Mouse (Mus musculus): ENCODE measurements at regions not wholly inside any gene's neighbourhood (a gene's known extent, or its start where the extent isn't known, plus 50 kb on each side); places are given as distances from the start of the nearest gene placed in this dataset.

DNA sequence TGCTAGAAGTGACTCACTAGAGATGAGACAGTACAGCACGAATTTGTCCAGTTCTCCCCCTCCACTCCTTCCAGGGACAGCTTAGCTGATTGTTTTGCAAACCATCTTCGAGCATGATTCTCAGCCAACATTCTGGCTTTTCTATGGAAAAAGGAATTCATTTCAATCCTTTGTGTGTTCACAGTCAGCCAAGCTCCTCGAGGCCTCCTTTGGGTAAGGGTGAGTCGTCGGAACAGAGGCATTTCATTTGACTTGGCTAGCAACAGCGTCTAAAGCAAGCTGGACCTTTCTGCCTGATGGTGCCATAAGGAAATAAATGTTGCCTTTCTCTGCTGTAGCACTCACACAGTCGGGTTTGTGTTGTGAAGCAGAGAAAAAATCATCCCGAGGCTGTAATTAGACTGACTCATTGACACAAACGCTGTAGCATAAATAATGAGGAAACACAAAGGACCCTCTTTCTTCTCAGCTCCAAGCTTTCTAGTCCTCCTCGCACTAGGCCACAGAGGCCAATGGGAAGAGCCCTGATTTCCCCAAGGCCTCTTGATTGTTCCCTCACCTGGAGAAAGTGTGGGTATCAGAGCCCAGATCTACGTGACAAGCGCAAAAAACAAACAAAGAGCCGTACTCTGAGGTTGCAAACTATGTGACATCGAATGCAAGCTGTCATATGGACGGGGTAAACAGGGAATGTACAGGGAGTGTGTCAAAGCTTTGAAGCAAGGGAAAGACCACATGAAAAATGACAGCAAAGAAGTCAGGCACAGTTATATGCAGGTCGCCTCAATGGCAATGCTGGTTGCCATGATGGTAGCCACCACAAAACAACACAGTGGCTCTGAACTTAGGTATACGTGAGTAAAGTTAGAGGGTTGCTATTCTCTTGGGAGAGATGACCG, 232.3 kb downstream of the Rnd3 start:
- DNase-seq = no peak

DNA sequence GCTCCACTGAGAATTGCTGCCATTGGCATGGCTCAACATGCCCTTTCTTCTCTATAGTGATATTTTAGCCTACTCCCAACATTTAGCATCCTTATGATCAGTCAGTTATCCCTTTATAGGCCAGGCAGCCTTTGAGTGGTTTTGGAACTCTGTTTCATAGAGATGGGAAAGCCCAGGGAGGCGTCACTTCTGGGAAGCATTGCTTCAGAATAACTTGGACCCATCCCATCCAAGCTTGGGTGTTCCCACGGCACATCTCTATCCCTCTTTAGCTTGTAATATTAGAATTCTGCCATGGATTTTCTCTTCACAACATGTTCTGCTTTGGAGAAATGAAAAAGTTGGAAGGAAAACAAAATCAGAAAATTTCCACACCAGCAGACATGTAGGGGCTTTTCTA, 233.8 kb downstream of the Rnd3 start:
- DNase-seq = no peak

GRCm38 (mm10) chr2:50914176-50914575, 234.7 kb downstream of the Rnd3 start:
- no peak for DNase-seq

GRCm38 (mm10) chr2:50908762-50909161, 240.1 kb downstream of the Rnd3 start:
- peak; percentile 17 for DNase-seq

DNA sequence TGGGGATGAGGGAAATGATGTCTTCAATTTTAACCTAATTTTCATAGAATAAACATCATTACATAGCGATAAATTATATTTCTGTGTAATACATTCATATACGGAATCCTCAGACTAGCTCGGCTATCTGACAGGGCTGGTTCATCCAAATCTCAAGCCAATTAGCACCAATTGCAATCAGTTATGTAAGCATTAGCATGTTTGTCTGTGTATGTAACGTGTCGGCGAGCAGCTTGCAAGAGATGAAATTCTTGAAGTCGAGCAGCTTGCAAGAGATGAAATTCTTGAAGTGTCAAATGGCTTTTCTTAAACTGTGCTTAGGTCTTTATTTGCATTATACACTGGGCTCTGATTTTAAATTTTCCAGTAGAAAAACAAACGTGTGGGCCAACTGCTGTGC, 246.2 kb downstream of the Rnd3 start:
- DNase-seq = no peak

GRCm38 (mm10) chr2:50902220-50902619, 246.7 kb downstream of the Rnd3 start:
- DNase-seq = no peak

DNA sequence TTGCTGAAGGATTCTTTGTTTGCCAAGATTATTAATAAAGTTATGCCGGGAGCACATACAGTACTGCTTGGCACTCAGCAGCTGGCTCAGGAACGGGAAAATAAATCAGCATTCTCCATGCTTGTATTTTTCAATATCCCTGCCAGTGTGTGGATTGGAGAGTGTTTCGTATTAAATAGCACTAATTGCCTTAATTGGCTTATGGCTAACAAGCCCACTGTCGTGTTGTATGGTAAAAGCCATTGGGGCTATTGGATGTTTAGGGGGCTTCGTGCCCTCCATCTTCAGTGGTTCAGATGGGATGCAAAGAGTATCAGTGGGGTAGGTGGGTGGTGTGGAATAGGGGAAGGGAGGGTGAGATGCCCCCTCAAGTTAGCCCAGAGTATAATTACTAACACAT, 259.9 kb downstream of the Rnd3 start:
- DNase-seq = no peak

- peak; percentile 19 for DNase-seq
These were observed 261.0 kb downstream of the Rnd3 start for GRCm38 (mm10) chr2:50887954-50888353.

GRCm38 (mm10) chr2:50885924-50886315, 263.0 kb downstream of the Rnd3 start:
- DNase-seq = no peak

- no peak for DNase-seq
These were observed 263.5 kb downstream of the Rnd3 start for GRCm38 (mm10) chr2:50885280-50885923.

DNA sequence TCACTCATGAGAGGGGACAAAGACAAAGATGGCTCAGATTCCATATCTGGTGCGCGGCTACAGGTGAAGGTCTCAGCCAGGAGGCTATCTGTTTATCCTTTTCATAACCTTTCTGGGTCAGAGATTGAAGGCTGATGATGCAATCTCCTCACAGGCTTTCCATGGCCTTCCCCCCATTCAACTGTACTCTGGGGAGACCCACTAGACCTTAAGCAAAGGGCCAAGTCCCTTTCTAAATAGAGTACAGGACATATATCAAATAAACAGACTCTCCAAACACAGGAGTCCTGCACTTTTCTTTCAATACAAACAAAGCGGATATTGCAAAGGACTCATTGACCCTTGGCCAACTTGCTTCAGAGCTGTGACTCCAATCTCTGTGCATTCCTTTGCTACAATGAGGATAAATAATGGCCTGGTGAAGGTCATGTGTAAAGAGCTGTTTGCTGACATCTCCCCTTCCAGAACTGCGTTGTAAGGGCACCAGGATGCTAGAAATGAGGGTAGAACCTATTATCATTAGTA, 267.3 kb downstream of the Rnd3 start:
- peak; percentile 26 for DNase-seq

DNA sequence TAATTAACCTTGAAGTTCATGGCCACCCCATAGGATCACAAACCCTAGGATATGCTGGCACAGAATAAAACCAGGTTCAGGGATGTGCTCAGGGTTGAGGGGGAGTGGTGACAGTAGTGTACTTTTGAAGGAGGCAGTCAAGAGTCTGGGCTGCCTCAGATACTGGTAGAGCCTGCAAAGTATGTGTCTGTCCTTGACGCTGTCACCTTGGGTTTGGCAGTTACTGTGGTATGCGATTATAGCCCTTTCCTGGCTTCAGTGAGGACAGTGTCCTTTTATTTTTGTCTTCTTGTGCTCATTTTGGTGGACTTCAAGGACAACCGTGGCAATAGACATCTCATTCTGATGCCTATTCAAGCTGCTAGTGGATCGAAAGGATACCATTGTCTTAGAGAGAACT, 268.1 kb downstream of the Rnd3 start:
- no peak for DNase-seq

GRCm38 (mm10) chr2:50877716-50878115, 271.2 kb downstream of the Rnd3 start:
- DNase-seq = peak; percentile 92

- DNase-seq = no peak
These were observed 273.8 kb downstream of the Rnd3 start for GRCm38 (mm10) chr2:50875072-50875471.

DNA sequence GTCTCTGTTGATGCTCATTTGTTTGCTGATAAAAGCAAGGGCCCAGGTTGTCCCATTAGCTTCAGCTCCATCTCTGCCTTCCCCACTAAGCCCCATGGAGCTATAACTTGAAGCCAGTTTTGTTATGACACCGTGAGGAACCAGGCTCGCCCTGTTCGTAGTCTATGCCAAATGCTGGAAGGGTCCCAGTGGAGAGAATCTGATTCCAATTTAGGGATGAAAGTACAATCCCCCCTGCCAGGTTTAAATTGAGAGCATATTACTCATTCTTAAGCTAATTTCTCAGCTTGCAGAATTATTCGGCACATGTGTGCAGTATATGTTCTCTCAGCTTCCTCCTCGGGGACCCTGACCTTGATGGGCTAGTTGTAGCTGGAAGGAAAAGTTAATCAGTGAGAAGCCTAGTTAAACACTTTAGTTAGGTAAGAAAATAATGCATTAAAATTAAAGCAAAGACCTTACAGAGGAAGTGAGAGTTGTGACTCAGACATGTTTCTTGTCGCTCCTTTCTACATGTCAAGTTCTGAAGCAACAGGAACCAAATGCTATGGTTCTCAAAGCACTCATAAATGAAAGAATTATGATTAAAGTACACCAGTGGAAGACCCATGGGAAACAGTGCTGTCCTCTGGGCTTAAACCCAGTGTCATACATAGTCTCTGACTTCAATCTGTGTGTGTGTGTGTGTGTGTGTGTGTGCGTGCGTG, 295.2 kb downstream of the Rnd3 start:
- no peak for DNase-seq

- DNase-seq = no peak
These were observed 296.4 kb downstream of the Rnd3 start for GRCm38 (mm10) chr2:50852413-50852919.

DNA sequence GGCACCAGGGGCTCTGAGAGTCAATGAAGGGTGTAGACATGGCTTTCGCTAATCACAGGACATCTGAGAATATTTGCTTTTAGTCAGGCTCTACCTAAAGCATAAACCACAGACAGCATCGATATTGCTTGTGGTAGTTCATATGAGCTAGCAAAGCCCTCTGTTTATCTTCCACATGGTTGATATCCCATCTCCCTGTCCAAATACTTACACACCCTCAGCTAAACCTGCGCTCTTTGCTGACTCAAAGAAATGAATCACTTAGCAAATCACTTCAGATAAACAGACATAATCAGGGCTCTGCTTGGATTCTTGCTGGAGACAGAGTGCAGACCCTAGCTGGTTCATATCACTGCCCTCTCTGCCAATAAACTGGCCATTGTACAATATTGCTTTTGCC, 298.8 kb downstream of the Rnd3 start:
- DNase-seq = no peak

GRCm38 (mm10) chr2:50841881-50842280, 307.0 kb downstream of the Rnd3 start:
- DNase-seq = peak; percentile 48

- DNase-seq = no peak
These were observed 313.2 kb downstream of the Rnd3 start for GRCm38 (mm10) chr2:50835511-50836320.

GRCm38 (mm10) chr2:50833791-50834190, 315.1 kb downstream of the Rnd3 start:
- peak; percentile 8 for DNase-seq

DNA sequence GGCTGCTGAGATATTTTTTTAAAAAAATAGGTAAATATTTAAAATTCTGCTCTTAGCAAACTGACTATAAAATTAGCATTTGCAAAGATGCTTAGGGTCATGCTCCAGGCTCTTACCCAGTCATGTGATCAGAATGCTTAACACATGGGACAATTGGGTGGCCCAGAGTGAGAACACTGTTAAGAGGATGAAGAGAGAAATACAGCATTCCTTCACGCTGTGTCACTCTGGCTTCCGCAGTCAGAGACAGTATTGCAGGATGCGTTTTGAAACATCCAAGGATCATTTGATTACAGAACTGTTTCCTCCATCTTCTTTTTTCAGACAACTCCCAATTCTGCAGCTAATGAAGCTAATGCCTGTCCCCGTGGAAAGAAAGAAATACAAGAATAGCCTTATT, 316.4 kb downstream of the Rnd3 start:
- DNase-seq = no peak

DNA sequence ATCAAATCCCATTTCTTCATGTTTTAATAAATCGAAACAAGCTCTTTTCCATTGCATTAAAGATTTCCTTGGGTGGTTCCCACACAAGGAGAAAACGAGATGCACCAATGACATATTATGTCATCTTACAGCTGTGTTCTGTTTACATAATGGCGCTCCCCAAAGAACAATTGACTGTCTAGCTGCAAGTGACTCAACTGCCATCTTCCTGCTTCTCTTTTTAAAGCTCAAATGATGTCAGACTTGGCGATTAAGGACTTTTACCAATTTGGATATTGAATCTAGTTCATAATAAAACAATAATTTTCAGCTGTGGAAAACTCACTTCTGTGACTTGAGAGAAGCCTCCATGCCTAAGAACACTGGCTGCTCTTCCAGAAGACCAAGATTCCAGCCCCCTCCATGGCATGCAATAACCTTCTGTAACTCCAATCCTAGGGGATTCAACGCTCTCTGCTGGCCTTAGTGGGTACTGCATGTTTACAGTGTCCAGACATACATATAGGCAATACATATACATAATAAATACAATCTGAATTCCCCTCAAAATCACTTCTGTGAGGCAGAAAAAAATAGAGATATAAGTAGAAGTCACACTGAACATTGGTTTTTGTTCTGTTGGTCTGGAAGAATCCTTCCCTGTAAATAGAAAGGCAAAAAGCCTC, 318.7 kb downstream of the Rnd3 start:
- DNase-seq = peak; percentile 22
